Mouse (Mus musculus): Measurements from ENCODE around the gene Cyp3a16. TPM values are rescaled to one million over a fixed set of nuclear protein-coding genes. Genes with fewer than 3 reads are reported as not detected.

The Cyp3a16 gene
- polyA plus RNA-seq (2012; ENCODE audit: low replicate concordance) = not detected in 2 replicates

DNA sequence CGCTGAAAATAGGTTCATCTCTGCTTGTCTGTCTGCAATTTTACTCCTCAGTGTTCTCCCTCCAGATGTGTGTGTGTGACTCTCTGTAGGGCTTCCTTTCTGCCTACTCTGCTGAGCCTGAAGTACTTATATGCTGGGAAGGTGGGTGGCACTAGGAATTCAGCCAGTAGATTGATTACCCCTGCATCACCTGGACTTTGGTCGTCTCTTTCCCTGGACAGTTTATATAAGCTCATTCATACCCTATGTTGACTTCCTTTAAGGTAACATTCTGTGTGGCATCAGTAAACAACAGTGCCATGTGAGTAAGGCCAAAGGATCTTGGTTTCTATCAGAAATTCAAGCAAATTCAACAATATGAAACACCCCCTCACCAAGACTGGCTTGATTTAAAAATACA is at the start of gene Cyp3a16:
Gene Cyp3a16, minus strand, starts transcription at position 101 of the 400 bp plus-strand sequence.

Other genes with a start within 250 kb of the Cyp3a16 start
- 24.0 and 31.3 TPM in 2 replicates for gene Zfp655, start 238.0 kb downstream of the Cyp3a16 start, polyA plus RNA-seq (2012; ENCODE audit: low replicate concordance)
- gene Zscan25, start 189.2 kb downstream of the Cyp3a16 start, polyA plus RNA-seq (2012; ENCODE audit: low replicate concordance) = 36.7 and 43.3 TPM in 2 replicates
- gene Cyp3a57, start 124.4 kb downstream of the Cyp3a16 start, polyA plus RNA-seq (2012; ENCODE audit: low replicate concordance) = not detected in 2 replicates
- not detected in 2 replicates for gene Cyp3a41b, start 115.0 kb upstream of the Cyp3a16 start, polyA plus RNA-seq (2012; ENCODE audit: low replicate concordance)